Mouse (Mus musculus): ENCODE data around the gene Rps18.

DNA sequence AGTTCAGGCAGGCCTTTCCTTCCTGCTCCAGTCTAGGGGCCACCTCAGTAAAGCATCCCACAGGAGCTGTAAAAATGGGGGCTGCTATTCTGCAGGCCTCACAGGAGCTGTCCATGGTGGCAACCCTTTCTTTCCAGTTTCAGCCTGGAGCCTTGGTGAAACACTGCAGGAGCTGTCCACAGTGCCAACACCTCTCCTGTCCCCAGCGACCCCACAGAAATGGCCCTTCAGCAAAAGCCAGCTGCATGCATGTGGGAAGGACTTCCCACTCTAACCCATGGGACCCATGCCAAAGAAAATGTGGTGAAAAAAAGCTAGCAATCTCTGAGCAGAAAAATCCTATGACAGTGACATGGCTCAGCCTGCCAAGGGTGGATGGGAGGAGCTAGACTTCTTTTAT is 16.9 kb upstream of the Rps18 start:
- no peak for TF ChIP-seq POLR2A (IDR thresholded peaks at IDR 0.05; ENCODE audit: borderline replicate concordance, extremely low read depth, insufficient read depth, insufficient read length, poor library complexity, severe bottlenecking)
- no peak for TF ChIP-seq CTCF (IDR thresholded peaks at IDR 0.05; ENCODE audit: borderline replicate concordance, extremely low read depth, insufficient read depth, insufficient read length)

Data from brain, embryonic 14.5 days (tissue).